Mouse (Mus musculus) liver, embryonic 15.5 days (tissue): ENCODE measurements around the gene Pcsk6. TPM values are rescaled to one million over a fixed set of nuclear protein-coding genes. Genes with fewer than 3 reads are reported as not detected.
"Not testable (repeated sequence)": the region's sequence is repeated elsewhere in the genome, so short reads cannot be mapped to it uniquely, and the experiment has no call there.

Experiments
- ATAC-seq: fragments of 200-750 bp; cut with Nextera tagmentation; 2 replicates; pipeline ENCODE4 v1.8.0; 2017; ENCODE audit warnings: moderate number of reproducible peaks, mild to moderate bottlenecking, moderate library complexity; ENCODE audit not compliant: insufficient read depth
- H3K27ac ChIP-seq: fragments of 300-500 bp; sonication (generic); replicated peaks from 2 replicates; pipeline ENCODE4 v1.5.1; 2015; ENCODE audit warnings: mild to moderate bottlenecking, inconsistent platforms
- H3K27me3 ChIP-seq: fragments of 300-500 bp; sonication (generic); 2 replicates; pipeline ENCODE4 v1.6.1; 2015; ENCODE audit warnings: mild to moderate bottlenecking, inconsistent platforms
- H3K36me3 ChIP-seq: fragments of 300-500 bp; sonication (generic); replicated peaks from 2 replicates; pipeline ENCODE4 v1.6.1; 2015; ENCODE audit warnings: moderate library complexity, mild to moderate bottlenecking, inconsistent platforms
- H3K4me1 ChIP-seq: fragments of 300-500 bp; sonication (generic); replicated peaks from 2 replicates; pipeline ENCODE4 v1.6.1; 2015; ENCODE audit warnings: inconsistent platforms
- H3K4me2 ChIP-seq: fragments of 300-500 bp; sonication (generic); 2 replicates; pipeline ENCODE4 v1.6.1; 2015; ENCODE audit warnings: moderate library complexity, mild to moderate bottlenecking, inconsistent platforms
- H3K4me3 ChIP-seq: fragments of 300-500 bp; sonication (generic); replicated peaks from 2 replicates; pipeline ENCODE4 v1.5.1; 2015; ENCODE audit warnings: mild to moderate bottlenecking, inconsistent platforms
- H3K9ac ChIP-seq: fragments of 300-500 bp; sonication (generic); 2 replicates; pipeline ENCODE4 v1.6.1; 2015; ENCODE audit warnings: moderate library complexity, mild to moderate bottlenecking, inconsistent platforms
- H3K9me3 ChIP-seq: fragments of 300-500 bp; sonication (generic); replicated peaks from 2 replicates; pipeline ENCODE4 v1.6.1; 2016; ENCODE audit warnings: inconsistent platforms
- WGBS: fragments of 180-500 bp; shearing (Covaris S2); methylation state at CpG from one replicate; pipeline ENCODE4 v1.1.7; 2015; ENCODE audit warnings: mixed read lengths; ENCODE audit not compliant: insufficient replicate concordance; 5-methylcytosine and 5-hydroxymethylcytosine counted together
- polyA plus RNA-seq: library from polyadenylated mRNA; unstranded; fragments of >200 nt; fragmentation: Nextera tagmentation; extraction: Ambion mirVana; gene quantifications from 2 replicates; pipeline ENCODE4 v1.2.1, GENCODE M21; 2015

Pcsk6 gene
- 0.94 and 2.0 TPM in 2 replicates for polyA plus RNA-seq

DNA sequence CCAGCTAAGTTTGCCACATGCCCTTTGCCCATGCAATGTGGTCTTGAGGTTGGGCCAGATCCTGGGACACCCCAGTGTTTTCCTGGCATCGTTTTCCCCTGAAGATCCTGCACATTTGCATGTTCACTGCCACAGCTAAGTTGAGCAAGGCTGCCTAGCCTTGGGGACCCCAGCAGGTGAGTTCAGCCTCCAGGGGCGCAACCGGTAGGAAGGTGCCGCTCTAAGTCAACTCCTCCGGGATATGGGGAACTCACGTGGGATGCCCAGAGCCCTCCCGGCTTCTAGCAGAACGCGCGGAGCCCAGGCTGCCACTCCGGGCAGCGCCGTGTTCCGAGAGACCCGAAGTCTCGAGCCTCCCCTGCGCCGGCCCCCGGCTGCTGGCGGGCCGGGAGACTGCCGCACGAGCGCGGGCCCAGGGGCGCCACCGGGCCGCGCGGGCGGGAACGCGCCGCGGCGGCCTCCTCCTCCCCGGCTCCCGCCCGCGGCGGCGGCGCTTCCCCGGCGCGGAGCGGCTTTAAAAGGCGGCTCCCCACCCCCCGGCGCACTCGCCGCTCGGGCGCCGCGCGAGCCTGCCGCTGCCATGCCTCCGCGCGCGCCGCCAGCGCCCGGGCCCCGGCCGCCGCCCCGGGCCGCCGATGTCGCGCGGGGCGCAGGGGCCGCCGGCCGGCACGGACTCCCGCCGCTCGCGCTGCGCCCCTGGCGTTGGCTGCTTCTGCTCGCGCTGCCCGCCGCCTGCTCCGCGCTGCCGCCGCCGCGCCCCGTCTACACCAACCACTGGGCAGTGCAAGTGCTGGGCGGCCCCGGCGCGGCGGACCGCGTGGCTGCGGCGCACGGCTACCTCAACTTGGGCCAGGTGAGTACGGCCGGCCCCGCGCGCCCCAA is at the start of gene Pcsk6:
Gene Pcsk6 (plus strand): TSS at position 144 of the 882 bp plus-strand sequence.
- H3K27me3 ChIP-seq: peaks cover 92% of the 10 kb centered on the region
- no peaks in the 10 kb centered on the region for H3K9me3 ChIP-seq
- H3K4me2 ChIP-seq: peak within 1 kb of the TSS; percentile 71
- no peak within 1 kb of the TSS for H3K27ac ChIP-seq
- 0 out of 2 replicates have a peak, but pooled peaks cover 7% of the 10 kb centered on the region for H3K4me1 ChIP-seq
- no peaks in the 10 kb centered on the region for H3K36me3 ChIP-seq
- under 1% methylated on average over 111 of the region's 111 CpGs for WGBS
- H3K4me3 ChIP-seq: peak within 1 kb of the TSS; percentile 52
- peak; percentile 42 for ATAC-seq
- H3K9ac ChIP-seq: peak within 1 kb of the TSS; percentile 25; the same call in 1 of the 2 replicates

DNA sequence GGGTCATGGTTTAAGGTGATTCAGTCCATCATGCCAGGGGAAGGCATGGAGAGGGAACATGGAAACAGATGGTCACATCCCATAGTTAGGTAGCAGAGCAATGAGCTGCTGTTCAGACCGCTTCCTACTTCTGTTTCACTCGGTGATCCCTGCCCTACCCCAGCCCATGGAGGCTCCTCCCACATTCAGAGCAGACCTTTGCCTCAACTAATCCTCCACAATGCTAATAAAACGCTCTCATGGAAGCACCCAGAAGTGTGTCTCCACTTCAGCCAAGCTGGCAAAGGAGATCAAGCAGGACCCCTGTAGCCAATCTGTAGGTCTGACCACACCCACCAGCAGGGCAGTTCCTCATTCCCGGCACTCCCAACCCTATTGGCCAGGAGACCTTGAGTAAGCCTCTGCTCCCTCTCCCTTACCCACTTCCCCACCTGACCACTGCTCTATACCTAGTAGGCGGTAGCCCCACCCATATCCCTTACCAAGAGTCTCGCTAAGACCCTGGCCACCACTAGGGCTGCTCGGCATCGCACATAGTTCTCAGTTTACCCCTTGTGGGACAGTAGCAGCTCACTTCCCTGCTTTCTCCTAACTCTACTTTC is 47.8 kb upstream of the Pcsk6 start:
- Histone ChIP-seq H3K36me3 (no peaks in the 10 kb centered on the region), H3K4me2 (no peak overlapping the region), H3K9me3 (0 out of 2 replicates have a peak, but pooled peaks cover 5% of the 10 kb centered on the region), H3K27ac (no peak overlapping the region), H3K4me1 (no peaks in the 10 kb centered on the region), H3K9ac (no peak overlapping the region), H3K27me3 (no peaks in the 10 kb centered on the region), H3K4me3 (no peak overlapping the region)
- 63% methylated on average over 8 of the region's 8 CpGs for WGBS
- no peak for ATAC-seq

DNA sequence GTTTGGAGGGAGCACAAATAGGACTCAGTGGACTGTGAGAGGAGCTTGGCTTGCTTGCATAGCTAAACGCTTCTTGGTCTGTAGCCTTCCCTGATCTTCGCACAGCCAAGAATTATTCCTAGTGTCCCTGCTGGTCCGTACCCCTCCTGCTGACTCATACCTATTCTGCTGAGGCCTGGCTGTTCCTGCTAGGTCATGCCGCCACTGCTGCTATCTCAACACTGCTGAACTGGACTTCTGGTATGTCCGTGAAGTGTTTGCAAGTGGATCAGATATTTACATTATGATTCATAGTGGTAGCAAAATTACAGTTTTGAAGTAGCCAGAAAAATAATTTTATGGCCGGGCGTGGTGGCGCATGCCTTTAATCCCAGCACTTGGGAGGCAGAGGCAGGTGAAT is 44.0 kb upstream of the Pcsk6 start:
- ATAC-seq: no peak

DNA sequence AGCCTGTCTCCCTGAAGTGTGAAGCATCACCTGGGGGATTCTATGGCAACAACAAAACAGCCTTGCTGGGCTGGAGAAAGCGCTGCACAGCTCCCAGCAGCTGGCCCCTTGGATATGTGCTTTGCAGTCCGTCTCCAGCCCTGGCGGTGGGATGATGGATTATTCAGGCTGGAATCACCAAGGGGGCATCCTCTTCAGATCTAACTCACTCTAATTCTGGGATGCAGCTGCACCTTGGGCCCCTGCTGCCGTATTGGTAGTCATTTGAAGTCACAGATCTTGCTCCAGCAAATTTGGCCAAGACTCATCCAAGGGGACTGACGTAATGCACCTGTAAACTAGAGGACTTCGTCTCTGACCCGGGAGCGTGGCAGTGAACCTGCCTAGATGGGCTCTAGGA is 41.1 kb upstream of the Pcsk6 start:
- WGBS: 54% methylated on average over 8 of the region's 8 CpGs
- Histone ChIP-seq H3K4me1 (0 out of 2 replicates have a peak, but pooled peaks cover 5% of the 10 kb centered on the region), H3K27me3 (no peaks in the 10 kb centered on the region), H3K9ac (no peak overlapping the region), H3K36me3 (no peaks in the 10 kb centered on the region), H3K9me3 (0 out of 2 replicates have a peak, but pooled peaks cover 5% of the 10 kb centered on the region), H3K27ac (no peak overlapping the region), H3K4me2 (no peak overlapping the region), H3K4me3 (no peak overlapping the region)
- no peak for ATAC-seq

More for the DNA sequence above, 44.0 kb upstream of the Pcsk6 start:
- Histone ChIP-seq H3K9me3 (0 out of 2 replicates have a peak, but pooled peaks cover 5% of the 10 kb centered on the region), H3K27me3 (no peaks in the 10 kb centered on the region), H3K27ac (no peak overlapping the region), H3K9ac (no peak overlapping the region), H3K4me3 (no peak overlapping the region), H3K4me1 (0 out of 2 replicates have a peak, but pooled peaks cover under 1% of the 10 kb centered on the region), H3K36me3 (no peaks in the 10 kb centered on the region), H3K4me2 (no peak overlapping the region)
- WGBS: 71% methylated on average over 8 of the region's 8 CpGs

DNA sequence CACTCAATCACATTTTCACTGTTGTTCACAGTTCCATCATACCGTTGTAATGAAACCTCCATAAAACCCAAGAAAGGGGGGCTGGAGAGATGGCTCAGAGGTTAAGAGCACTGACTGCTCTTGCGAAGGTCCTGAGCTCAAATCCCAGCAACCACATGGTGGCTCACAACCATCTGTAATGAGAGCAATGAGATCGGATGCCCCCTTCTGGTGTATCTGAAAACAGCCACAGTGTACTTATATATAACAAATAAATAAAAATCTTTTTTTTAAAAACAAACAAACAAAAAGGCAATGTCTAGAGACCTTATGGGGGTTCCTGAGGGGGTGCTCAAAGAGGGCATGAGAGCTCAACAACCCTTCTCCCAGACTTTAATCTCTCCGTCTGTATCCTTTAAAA is 39.6 kb upstream of the Pcsk6 start:
- H3K27ac ChIP-seq: not testable (repeated sequence)

DNA sequence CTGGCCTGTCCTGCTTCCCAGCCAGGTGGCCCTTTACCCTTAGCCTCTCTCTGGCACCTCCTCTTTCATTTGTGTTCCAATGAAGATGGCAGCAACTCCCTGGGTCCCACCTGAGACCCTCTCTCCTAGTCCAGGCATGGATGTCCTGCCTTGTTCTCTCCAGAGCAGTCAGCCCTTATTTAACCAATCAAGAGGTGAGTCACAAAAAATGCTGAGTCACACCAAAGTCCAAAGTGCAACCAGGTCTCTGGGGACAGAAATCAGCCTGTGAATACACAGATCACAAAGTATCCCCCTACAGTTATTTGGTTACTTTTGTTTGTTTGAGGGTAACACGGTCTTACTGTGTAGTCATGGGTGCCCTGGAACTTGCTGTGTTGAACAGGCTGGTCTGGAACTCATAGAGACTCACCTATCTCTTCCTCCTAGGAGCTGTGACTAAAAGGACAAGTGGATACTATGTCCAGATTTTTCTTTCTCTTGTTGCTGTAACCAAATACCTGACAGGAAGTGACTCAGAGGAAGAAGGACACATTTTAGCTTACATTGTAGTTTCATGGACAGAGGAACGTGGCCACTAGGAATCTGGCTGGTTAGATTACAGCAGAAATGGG is 38.9 kb upstream of the Pcsk6 start:
- Histone ChIP-seq H3K4me1 (0 out of 2 replicates have a peak, but pooled peaks cover 5% of the 10 kb centered on the region), H3K9ac (no peak overlapping the region), H3K4me2 (no peak overlapping the region), H3K4me3 (no peak overlapping the region), H3K9me3 (0 out of 2 replicates have a peak, but pooled peaks cover under 1% of the 10 kb centered on the region), H3K27me3 (no peaks in the 10 kb centered on the region), H3K27ac (no peak overlapping the region), H3K36me3 (no peaks in the 10 kb centered on the region)
- ATAC-seq: peak; percentile 28
- WGBS: 29% methylated on average over 2 of the region's 2 CpGs

More for the DNA sequence above, 39.6 kb upstream of the Pcsk6 start:
- H3K4me1 ChIP-seq, H3K9me3 ChIP-seq, H3K36me3 ChIP-seq, H3K4me2 ChIP-seq, H3K4me3 ChIP-seq, H3K27me3 ChIP-seq, H3K9ac ChIP-seq, ATAC-seq: not testable (repeated sequence)
- WGBS: 61% methylated on average over 4 of the region's 4 CpGs

DNA sequence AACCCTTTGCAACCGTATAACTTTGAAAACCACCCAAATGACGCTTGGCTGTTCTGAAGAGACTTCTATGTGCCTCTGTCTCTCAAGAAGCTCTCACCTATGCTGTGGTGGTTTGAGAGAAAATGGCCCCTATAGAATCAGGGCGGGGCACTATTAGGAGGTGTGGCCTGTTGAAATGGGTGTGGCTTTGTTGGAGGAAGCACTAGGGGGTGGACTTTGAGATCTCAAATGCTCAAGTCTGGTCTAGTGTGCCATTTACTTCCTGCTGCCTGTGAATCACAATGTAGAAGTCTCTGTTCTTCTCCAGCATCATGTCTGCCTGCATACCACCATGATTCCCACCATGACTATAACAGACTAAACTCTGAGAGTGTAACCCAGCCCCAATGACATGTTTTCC is 21.8 kb upstream of the Pcsk6 start:
- Histone ChIP-seq H3K4me3 (no peak overlapping the region), H3K9me3 (0 out of 2 replicates have a peak, but pooled peaks cover 7% of the 10 kb centered on the region), H3K9ac (no peak overlapping the region), H3K4me2 (no peak overlapping the region), H3K27me3 (no peaks in the 10 kb centered on the region), H3K4me1 (no peaks in the 10 kb centered on the region), H3K36me3 (no peaks in the 10 kb centered on the region), H3K27ac (no peak overlapping the region)
- 78% methylated on average over 3 of the region's 3 CpGs for WGBS
- ATAC-seq: no peak

DNA sequence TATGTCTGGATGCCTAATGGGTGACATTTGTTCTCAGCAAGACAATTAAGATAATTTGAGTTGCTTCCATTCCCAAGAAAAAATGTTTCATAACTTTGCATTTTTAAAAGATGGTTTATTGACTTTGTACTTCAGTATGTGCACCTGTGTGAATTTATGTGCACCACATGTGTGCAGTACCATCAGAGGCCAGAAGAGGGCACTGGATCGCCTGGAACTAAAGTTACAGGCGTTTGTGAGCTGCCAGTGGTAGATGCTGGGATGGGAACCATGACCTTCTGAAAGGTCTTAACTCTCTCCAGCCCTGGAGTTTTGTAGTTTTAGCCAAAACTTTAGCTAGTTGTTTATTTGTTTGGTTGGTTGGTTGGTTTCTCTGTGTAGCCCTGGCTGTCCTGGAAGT is 18.3 kb upstream of the Pcsk6 start:
- ATAC-seq: no peak
- no peaks in the 10 kb centered on the region; the same call in 1 of the 2 replicates for H3K27me3 ChIP-seq
- H3K9me3 ChIP-seq: 0 out of 2 replicates have a peak, but pooled peaks cover 7% of the 10 kb centered on the region
- H3K4me1 ChIP-seq: no peaks in the 10 kb centered on the region
- 26% methylated on average over 2 of the region's 2 CpGs for WGBS
- no peak overlapping the region for H3K9ac ChIP-seq
- no peak overlapping the region for H3K4me2 ChIP-seq
- no peaks in the 10 kb centered on the region for H3K36me3 ChIP-seq
- H3K27ac ChIP-seq: no peak overlapping the region
- H3K4me3 ChIP-seq: no peak overlapping the region

DNA sequence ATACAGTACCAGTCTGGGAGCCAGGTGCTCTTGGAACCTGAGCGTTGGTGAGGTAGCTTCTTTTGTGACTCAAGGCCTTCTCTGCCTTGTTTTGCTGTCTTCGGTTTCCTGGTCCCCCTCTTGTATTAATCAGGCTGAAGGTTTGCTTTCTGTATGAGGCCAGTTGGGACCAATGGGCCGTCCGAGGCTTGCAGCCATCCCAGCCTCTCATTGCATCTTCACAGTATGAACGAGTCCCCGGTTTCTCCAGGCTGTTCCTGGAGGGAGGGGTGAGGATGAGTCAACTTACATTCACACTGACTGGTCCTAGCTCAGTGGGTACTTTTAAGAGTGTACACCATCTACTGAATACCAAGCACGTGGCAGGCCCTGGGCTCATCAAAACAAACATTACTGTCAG is 553 bp upstream of the Pcsk6 start:
- WGBS: 45% methylated on average over 7 of the region's 7 CpGs
- Histone ChIP-seq H3K36me3 (no peaks in the 10 kb centered on the region), H3K27ac (no peak overlapping the region), H3K4me3 (no peak overlapping the region), H3K4me2 (no peak overlapping the region), H3K9ac (no peak overlapping the region), H3K27me3 (peaks cover 96% of the 10 kb centered on the region), H3K9me3 (no peaks in the 10 kb centered on the region), H3K4me1 (0 out of 2 replicates have a peak, but pooled peaks cover 7% of the 10 kb centered on the region)
- ATAC-seq: no peak

DNA sequence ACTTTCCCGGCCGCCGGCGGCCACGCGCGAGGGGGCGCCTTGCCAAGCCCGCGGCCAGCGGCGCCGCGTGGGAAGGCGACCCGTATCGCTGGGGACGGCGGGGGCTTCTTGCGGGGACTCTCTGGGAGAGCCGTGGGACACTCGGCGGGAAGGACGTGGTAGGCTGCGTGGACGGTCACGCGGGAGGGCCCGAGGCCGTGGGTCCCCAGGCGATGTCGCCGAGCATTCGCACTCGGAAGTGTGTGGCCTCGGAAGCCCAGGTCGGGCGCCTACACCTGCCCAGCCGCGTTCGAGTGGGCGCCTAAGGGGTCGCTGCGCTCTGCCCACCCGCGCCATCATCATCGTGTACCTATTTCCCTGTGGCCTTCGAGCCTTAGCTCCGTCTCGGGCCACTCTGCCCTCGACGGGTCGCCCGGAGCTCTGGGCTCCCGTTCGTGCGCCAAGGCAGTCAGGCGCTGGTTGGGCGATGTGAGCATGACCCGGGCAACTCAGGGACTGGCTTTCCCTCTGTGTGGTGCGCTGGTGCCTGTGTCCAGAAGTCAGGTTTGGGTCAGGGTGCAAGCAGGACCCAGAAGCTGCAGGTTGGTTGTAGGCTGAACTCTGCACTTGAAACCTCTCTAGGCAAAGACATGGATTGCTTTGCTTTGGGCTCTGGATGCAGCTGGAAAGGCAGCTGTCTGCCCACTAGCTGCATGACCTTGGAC is 1.1 kb downstream of the Pcsk6 start:
- Histone ChIP-seq H3K4me2 (peak overlapping the region; percentile 71), H3K27me3 (peaks cover 84% of the 10 kb centered on the region), H3K27ac (no peak overlapping the region), H3K4me1 (0 out of 2 replicates have a peak, but pooled peaks cover 7% of the 10 kb centered on the region), H3K36me3 (no peaks in the 10 kb centered on the region), H3K4me3 (peak overlapping the region; percentile 52), H3K9ac (peak overlapping the region; percentile 25; the same call in 1 of the 2 replicates), H3K9me3 (no peaks in the 10 kb centered on the region)
- WGBS: 2% methylated on average over 61 of the region's 61 CpGs
- ATAC-seq: no peak; the same call in 1 of the 2 replicates
